Mouse (Mus musculus) lung, embryonic 15.5 days (tissue): Measurements from ENCODE around the gene Meis2. TPM values are rescaled to one million over a fixed set of nuclear protein-coding genes. Genes with fewer than 3 reads are reported as not detected.

Experiments used
- ATAC-seq: fragments of 200-750 bp; cut with Nextera tagmentation; 2 replicates; pipeline ENCODE4 v1.8.0; 2017; ENCODE audit warnings: moderate number of reproducible peaks, borderline replicate concordance; ENCODE audit not compliant: low FRiP score, low TSS enrichment; ENCODE audit errors: extremely low read depth
- H3K27ac ChIP-seq: fragments of 300-500 bp; sonication (generic); 2 replicates; pipeline ENCODE4 v1.5.1; 2015; ENCODE audit warnings: moderate library complexity, mild to moderate bottlenecking, inconsistent platforms
- H3K27me3 ChIP-seq: fragments of 300-500 bp; sonication (generic); 2 replicates; pipeline ENCODE4 v1.6.1; 2015; ENCODE audit warnings: inconsistent platforms
- H3K36me3 ChIP-seq: fragments of 300-500 bp; sonication (generic); 2 replicates; pipeline ENCODE4 v1.6.1; 2015; ENCODE audit warnings: inconsistent platforms
- H3K4me1 ChIP-seq: fragments of 300-500 bp; sonication (generic); 2 replicates; pipeline ENCODE4 v1.6.1; 2015; ENCODE audit warnings: inconsistent platforms
- H3K4me2 ChIP-seq: fragments of 300-500 bp; sonication (generic); 2 replicates; pipeline ENCODE4 v1.6.1; 2015; ENCODE audit warnings: inconsistent platforms, mild to moderate bottlenecking, moderate library complexity
- H3K4me3 ChIP-seq: fragments of 300-500 bp; sonication (generic); 2 replicates; pipeline ENCODE4 v1.5.1; 2015; ENCODE audit warnings: mild to moderate bottlenecking, inconsistent platforms
- H3K9ac ChIP-seq: fragments of 300-500 bp; sonication (generic); 2 replicates; pipeline ENCODE4 v1.6.1; 2015; ENCODE audit warnings: inconsistent platforms
- H3K9me3 ChIP-seq: fragments of 300-500 bp; sonication (generic); 2 replicates; pipeline ENCODE4 v1.6.1; 2016; ENCODE audit warnings: inconsistent platforms
- WGBS: fragments of 180-500 bp; shearing (Covaris S2); methylation state at CpG from one replicate; pipeline ENCODE4 v1.1.7; 2015; 5-methylcytosine and 5-hydroxymethylcytosine counted together
- polyA plus RNA-seq: library from polyadenylated mRNA; unstranded; fragments of >200 nt; fragmentation: Nextera tagmentation; extraction: Ambion mirVana; gene quantifications from 2 replicates; pipeline ENCODE4 v1.2.1, GENCODE M21; 2015

Gene Meis2
- polyA plus RNA-seq, 1 experiment from 2014 or later = 24.4 TPM

GRCm38 (mm10) chr2:116074061-116074460 is 8.4 kb upstream of the Meis2 start:
- Histone ChIP-seq H3K4me2 (no peak overlapping the region), H3K27me3 (peaks cover 61% of the 10 kb centered on the region), H3K4me1 (peaks cover 9% of the 10 kb centered on the region), H3K9me3 (no peaks in the 10 kb centered on the region), H3K27ac (no peak overlapping the region), H3K36me3 (no peaks in the 10 kb centered on the region), H3K4me3 (no peak overlapping the region), H3K9ac (no peak overlapping the region)
- 49% methylated on average over 3 of the region's 3 CpGs for WGBS
- ATAC-seq = no peak

- Histone ChIP-seq H3K36me3 (no peaks in the 10 kb centered on the region), H3K4me1 (peaks cover 9% of the 10 kb centered on the region), H3K27ac (no peak overlapping the region), H3K4me3 (no peak overlapping the region), H3K27me3 (peaks cover 61% of the 10 kb centered on the region), H3K9ac (no peak overlapping the region), H3K9me3 (no peaks in the 10 kb centered on the region), H3K4me2 (no peak overlapping the region)
- 50% methylated on average over 9 of the region's 9 CpGs for WGBS
- ATAC-seq = no peak
Observed at GRCm38 (mm10) chr2:116073311-116073904, 7.8 kb upstream of the Meis2 start.

GRCm38 (mm10) chr2:116072706-116073105 is 7.1 kb upstream of the Meis2 start:
- no peak overlapping the region for H3K27ac ChIP-seq
- peaks cover 65% of the 10 kb centered on the region for H3K27me3 ChIP-seq
- peaks cover 13% of the 10 kb centered on the region for H3K4me1 ChIP-seq
- ATAC-seq = no peak
- no peaks in the 10 kb centered on the region for H3K36me3 ChIP-seq
- H3K9me3 ChIP-seq = no peaks in the 10 kb centered on the region
- 37% methylated on average over 5 of the region's 5 CpGs for WGBS
- H3K9ac ChIP-seq = no peak overlapping the region
- H3K4me2 ChIP-seq = peak overlapping the region; percentile 60; the same call in 1 of the 2 replicates
- H3K4me3 ChIP-seq = no peak overlapping the region

GRCm38 (mm10) chr2:116072321-116072640 is 6.6 kb upstream of the Meis2 start:
- H3K27ac ChIP-seq = no peak overlapping the region

GRCm38 (mm10) chr2:116071571-116072320 is 6.1 kb upstream of the Meis2 start:
- WGBS = 2% methylated on average over 25 of the region's 25 CpGs
- Histone ChIP-seq H3K4me1 (peaks cover 14% of the 10 kb centered on the region), H3K9me3 (no peaks in the 10 kb centered on the region), H3K4me2 (peak overlapping the region; percentile 60), H3K27ac (no peak overlapping the region), H3K4me3 (peak overlapping the region; percentile 37), H3K9ac (peak overlapping the region; percentile 13; the same call in 1 of the 2 replicates), H3K27me3 (peaks cover 62% of the 10 kb centered on the region), H3K36me3 (no peaks in the 10 kb centered on the region)
- no peak for ATAC-seq

More at GRCm38 (mm10) chr2:116072321-116072640, 6.6 kb upstream of the Meis2 start:
- WGBS = 13% methylated on average over 13 of the region's 13 CpGs
- Histone ChIP-seq H3K4me2 (peak overlapping the region; percentile 60), H3K9ac (no peak overlapping the region), H3K4me1 (peaks cover 14% of the 10 kb centered on the region), H3K36me3 (no peaks in the 10 kb centered on the region), H3K4me3 (peak overlapping the region; percentile 37), H3K27me3 (peaks cover 67% of the 10 kb centered on the region), H3K9me3 (no peaks in the 10 kb centered on the region)
- no peak for ATAC-seq

- Histone ChIP-seq H3K27ac (no peak overlapping the region; the same call in 1 of the 2 replicates), H3K9me3 (no peaks in the 10 kb centered on the region), H3K4me3 (peak overlapping the region; percentile 37), H3K36me3 (no peaks in the 10 kb centered on the region), H3K4me2 (peak overlapping the region; percentile 60), H3K9ac (no peak overlapping the region; the same call in 1 of the 2 replicates), H3K27me3 (peaks cover 55% of the 10 kb centered on the region), H3K4me1 (peaks cover 17% of the 10 kb centered on the region)
- no peak for ATAC-seq
- 28% methylated on average over 10 of the region's 10 CpGs for WGBS
Observed at GRCm38 (mm10) chr2:116070614-116071425, 5.2 kb upstream of the Meis2 start.

GRCm38 (mm10) chr2:116069451-116070225 is 4.0 kb upstream of the Meis2 start:
- Histone ChIP-seq H3K9me3 (no peaks in the 10 kb centered on the region), H3K27ac (no peak overlapping the region), H3K4me3 (peak overlapping the region; percentile 67), H3K36me3 (no peaks in the 10 kb centered on the region), H3K27me3 (peaks cover 46% of the 10 kb centered on the region), H3K4me1 (peaks cover 13% of the 10 kb centered on the region), H3K4me2 (peak overlapping the region; percentile 79), H3K9ac (no peak overlapping the region)
- 33% methylated on average over 8 of the region's 8 CpGs for WGBS
- no peak for ATAC-seq

GRCm38 (mm10) chr2:116068901-116069300 is 3.3 kb upstream of the Meis2 start:
- WGBS = 33% methylated on average over 7 of the region's 7 CpGs

GRCm38 (mm10) chr2:116068461-116068860 is 2.8 kb upstream of the Meis2 start:
- Histone ChIP-seq H3K4me3 (peak overlapping the region; percentile 67), H3K36me3 (no peaks in the 10 kb centered on the region), H3K9ac (peak overlapping the region; percentile 41; the same call in 1 of the 2 replicates), H3K4me1 (peaks cover 13% of the 10 kb centered on the region), H3K4me2 (peak overlapping the region; percentile 79), H3K27ac (no peak overlapping the region), H3K9me3 (no peaks in the 10 kb centered on the region), H3K27me3 (peaks cover 34% of the 10 kb centered on the region)
- WGBS = 18% methylated on average over 11 of the region's 11 CpGs
- ATAC-seq = no peak

More at GRCm38 (mm10) chr2:116068901-116069300, 3.3 kb upstream of the Meis2 start:
- Histone ChIP-seq H3K9me3 (no peaks in the 10 kb centered on the region), H3K4me2 (peak overlapping the region; percentile 79), H3K4me1 (peaks cover 13% of the 10 kb centered on the region), H3K27ac (no peak overlapping the region), H3K4me3 (peak overlapping the region; percentile 67), H3K9ac (no peak overlapping the region), H3K27me3 (peaks cover 39% of the 10 kb centered on the region), H3K36me3 (no peaks in the 10 kb centered on the region)
- no peak for ATAC-seq

GRCm38 (mm10) chr2:116067711-116068110 is 2.1 kb upstream of the Meis2 start:
- H3K4me1 ChIP-seq = peaks cover 13% of the 10 kb centered on the region
- peak overlapping the region; percentile 79 for H3K4me2 ChIP-seq
- peak overlapping the region; percentile 41 for H3K9ac ChIP-seq
- ATAC-seq = no peak
- peak overlapping the region; percentile 57 for H3K27ac ChIP-seq
- no peaks in the 10 kb centered on the region for H3K9me3 ChIP-seq
- H3K36me3 ChIP-seq = no peaks in the 10 kb centered on the region
- H3K4me3 ChIP-seq = peak overlapping the region; percentile 67
- H3K27me3 ChIP-seq = peaks cover 28% of the 10 kb centered on the region
- 4% methylated on average over 15 of the region's 15 CpGs for WGBS

- H3K4me3 ChIP-seq = peak overlapping the region; percentile 67
- H3K27me3 ChIP-seq = peaks cover 24% of the 10 kb centered on the region
- 0% methylated on average over 27 of the region's 27 CpGs for WGBS
- H3K36me3 ChIP-seq = no peaks in the 10 kb centered on the region
- no peaks in the 10 kb centered on the region for H3K9me3 ChIP-seq
- peak overlapping the region; percentile 89 for H3K27ac ChIP-seq
- H3K4me1 ChIP-seq = peaks cover 13% of the 10 kb centered on the region
- peak overlapping the region; percentile 79 for H3K4me2 ChIP-seq
- peak; percentile 52; the same call in 1 of the 2 replicates for ATAC-seq
- H3K9ac ChIP-seq = peak overlapping the region; percentile 54
Observed at GRCm38 (mm10) chr2:116067065-116067497, 1.4 kb upstream of the Meis2 start.
